Mouse (Mus musculus) erythroblast, adult 5-6 weeks (primary cell): ENCODE data around the gene Aldh1a7. TPM values are rescaled to one million over a fixed set of nuclear protein-coding genes. Genes with fewer than 3 reads are reported as not detected.

Experiments used
- ATAC-seq: replicated peaks from 2 replicates; pipeline ENCODE4 v1.8.0; 2016; ENCODE audit warnings: moderate number of reproducible peaks, mild to moderate bottlenecking, moderate TSS enrichment, inconsistent platforms; ENCODE audit not compliant: poor library complexity, low FRiP score, severe bottlenecking
- total RNA-seq, 2 experiments: library from RNA; stranded (forward) in 1 of 2; stranded (reverse) in 1 of 2; fragments of 150-400 nt in 1 of 2; fragments of 200-764, 138-1000 nt in 1 of 2; gene quantifications; 2 replicates each; pipeline versions ENCODE4 v1.2.3 to v1.2.4; 2015 to 2017; ENCODE audit warnings: low replicate concordance in 2 of 2

The Aldh1a7 gene
- 6.7 and 12.1 TPM in 2 replicates for total RNA-seq (2015; ENCODE audit: low replicate concordance)
- 4.7 and 5.4 TPM in 2 replicates for total RNA-seq (2017; ENCODE audit: low replicate concordance)

DNA sequence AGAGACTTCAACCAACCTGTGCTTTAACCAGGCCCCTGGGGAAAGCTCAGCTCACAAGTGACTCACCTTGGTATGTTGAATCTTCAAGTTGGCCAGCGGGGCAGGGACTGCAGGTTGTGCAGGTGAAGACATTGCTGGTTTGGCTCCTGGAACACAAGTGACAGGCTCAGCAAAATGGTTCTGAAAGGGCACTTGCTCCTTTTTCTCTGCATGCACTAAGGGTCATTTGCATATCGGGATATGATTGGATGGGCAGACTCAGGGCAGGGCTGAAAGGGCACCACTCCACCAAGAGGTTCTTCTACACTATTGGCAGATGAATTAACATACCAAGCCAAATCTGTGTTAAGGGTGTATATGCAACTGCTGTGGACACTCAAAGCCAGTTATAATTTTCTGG is at the start of gene Aldh1a7:
TSS of gene Aldh1a7 (minus strand) at position 182 of the 400 bp plus-strand sequence.
- peak; percentile 98 for ATAC-seq

GRCm38 (mm10) chr19:20775681-20776080 is 48.3 kb upstream of the Aldh1a7 start:
- ATAC-seq, result no peak

GRCm38 (mm10) chr19:20773941-20774340 is 46.6 kb upstream of the Aldh1a7 start:
- ATAC-seq, result no peak

DNA sequence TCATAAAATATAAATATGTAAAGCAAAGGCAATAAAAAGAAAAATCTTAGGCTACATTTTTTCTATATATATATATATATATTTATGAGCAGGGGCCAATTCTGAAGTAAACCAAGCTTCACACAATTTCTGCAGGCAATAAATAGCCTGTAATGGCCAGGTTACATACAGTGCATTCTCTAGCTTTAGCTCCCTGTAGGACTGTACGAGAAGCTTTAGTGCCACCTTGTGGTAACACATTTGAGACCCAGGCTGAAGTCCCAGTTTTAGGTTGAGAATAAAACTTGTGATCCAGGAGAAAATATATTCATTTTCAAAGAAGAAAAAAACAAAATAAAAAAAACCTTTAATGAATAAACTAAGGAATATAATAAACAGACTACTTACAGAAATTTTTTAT is 36.9 kb upstream of the Aldh1a7 start:
- no peak for ATAC-seq

GRCm38 (mm10) chr19:20761675-20762426 is 34.5 kb upstream of the Aldh1a7 start:
- ATAC-seq, result peak; percentile 71

DNA sequence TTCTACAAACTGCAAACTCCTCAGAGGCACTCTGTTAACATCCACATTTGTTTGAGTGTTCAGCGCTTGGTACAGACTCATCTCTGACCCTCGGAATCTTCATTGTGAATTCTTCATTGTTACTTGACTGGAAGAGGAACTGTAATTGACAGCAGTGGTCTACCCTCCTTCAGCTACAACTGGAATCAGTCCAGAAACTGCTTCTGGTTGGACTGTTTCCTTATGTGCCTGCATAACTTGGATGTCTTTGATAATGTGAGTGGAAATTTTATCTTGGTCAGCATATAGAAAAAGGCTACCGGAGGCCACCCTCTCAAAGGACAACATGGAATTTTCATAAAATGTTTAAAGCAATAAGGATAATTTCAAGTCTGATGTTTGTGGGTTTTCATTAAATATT is 33.8 kb upstream of the Aldh1a7 start:
- ATAC-seq, result no peak

- no peak for ATAC-seq
Observed at GRCm38 (mm10) chr19:20744630-20745029, 17.3 kb upstream of the Aldh1a7 start.

GRCm38 (mm10) chr19:20728278-20728677 is 916 bp upstream of the Aldh1a7 start:
- no peak for ATAC-seq

DNA sequence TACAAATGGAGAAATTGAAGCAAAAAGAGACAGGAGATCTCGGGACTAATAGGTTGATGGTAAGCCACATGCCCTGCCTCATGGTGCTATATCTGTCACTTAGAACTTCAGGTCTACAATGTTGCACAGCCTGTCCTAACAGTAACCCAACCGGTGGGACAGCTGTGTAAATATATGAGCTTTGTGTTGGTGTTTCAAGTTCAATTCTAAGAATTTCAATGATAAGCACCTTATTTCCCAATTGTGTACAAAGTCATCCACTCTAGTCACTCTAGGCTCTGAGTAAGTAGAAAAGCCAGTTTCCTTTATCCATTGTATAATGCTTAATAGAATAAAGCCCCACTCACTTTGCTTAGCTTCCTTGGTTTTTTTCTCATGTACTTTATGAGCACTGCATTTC is 4.4 kb downstream of the Aldh1a7 start:
- no peak for ATAC-seq

GRCm38 (mm10) chr19:20720298-20720697 is 7.1 kb downstream of the Aldh1a7 start:
- no peak for ATAC-seq

DNA sequence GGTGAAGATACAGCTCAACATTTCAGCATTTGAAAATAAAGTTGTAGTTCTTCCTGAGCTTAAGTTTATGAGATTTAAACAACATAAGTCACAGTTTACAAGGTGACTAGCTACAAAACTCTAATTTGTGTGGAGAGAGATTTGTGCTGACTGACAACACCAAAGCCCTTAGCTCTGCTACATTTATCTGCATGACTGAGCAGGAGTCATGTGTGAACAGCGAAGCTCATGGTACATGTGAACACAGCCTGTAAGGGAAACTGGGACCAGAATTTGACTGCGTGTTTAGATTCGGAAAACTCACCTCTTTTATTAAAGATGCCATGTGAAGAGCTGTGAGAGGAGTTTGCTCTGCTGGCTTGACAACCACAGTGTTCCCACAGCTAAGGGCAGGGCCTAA is 11.7 kb downstream of the Aldh1a7 start:
- ATAC-seq, result no peak

GRCm38 (mm10) chr19:20715093-20715492 is 12.3 kb downstream of the Aldh1a7 start:
- ATAC-seq, result no peak

GRCm38 (mm10) chr19:20714543-20714942 is 12.8 kb downstream of the Aldh1a7 start:
- ATAC-seq, result no peak

GRCm38 (mm10) chr19:20707159-20707558 is 20.2 kb downstream of the Aldh1a7 start:
- no peak for ATAC-seq

- ATAC-seq, result no peak
Observed at GRCm38 (mm10) chr19:20706747-20707146, 20.6 kb downstream of the Aldh1a7 start.

GRCm38 (mm10) chr19:20702074-20702473 is 25.3 kb downstream of the Aldh1a7 start:
- no peak for ATAC-seq

DNA sequence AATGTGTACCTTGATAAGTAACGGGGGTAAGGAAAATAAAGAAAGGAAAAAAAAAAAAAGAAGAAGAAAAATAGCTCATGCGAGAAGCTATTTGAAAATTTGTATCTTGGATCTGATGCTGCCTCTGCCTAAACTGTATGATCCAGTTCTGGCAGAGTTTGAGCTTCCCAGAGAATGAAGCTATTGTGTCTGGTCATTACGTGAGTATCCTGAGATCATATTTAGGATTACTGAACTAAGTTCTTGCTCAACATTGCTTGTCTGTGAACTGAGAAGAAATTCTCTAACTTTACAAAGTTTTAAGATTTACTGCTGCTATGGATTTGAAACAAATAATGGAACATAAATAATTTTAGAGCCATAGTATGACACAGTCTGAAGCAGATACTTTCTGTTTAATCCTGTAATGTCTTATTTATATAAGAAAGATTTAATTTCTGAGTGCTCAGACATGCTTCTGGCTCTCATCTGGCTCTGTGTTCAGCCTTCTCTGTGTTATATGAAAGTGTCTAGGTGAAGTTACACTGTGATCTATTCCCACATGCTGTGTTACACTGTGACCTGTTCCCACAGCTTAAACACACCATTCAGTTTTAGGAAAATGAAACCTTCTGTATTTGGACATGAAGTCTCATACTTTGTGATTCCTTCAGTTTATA is 49.5 kb downstream of the Aldh1a7 start:
- no peak for ATAC-seq

GRCm38 (mm10) chr19:20654141-20654873 is 73.1 kb downstream of the Aldh1a7 start:
- ATAC-seq, result no peak

DNA sequence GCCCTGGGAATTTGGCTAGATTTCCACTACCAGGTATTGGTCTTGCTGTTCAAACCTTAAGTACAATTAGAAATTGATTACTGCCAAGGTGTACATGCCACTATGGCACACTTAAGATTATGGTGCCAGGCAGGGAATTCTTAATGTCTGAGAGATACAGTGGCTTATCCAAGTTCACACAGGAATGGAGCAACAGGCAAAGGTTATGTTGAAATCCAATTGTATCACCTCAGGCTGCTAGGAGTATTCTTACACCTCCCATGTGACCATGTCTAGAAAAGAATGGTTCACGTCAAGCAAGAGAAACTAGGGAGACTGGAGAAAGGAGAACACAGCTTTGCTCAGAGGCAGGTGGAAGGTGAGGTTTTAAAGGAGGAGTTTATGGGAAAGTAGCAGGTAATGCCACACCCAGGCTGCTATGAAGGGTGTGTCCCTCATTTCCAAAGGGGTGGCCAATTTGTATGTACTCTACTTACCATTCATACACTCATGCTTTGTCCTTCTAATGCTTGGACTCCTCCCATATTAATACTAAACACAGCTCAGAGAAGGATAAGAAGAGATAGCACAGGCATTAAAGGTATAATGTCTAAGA is 74.2 kb downstream of the Aldh1a7 start:
- ATAC-seq, result no peak

DNA sequence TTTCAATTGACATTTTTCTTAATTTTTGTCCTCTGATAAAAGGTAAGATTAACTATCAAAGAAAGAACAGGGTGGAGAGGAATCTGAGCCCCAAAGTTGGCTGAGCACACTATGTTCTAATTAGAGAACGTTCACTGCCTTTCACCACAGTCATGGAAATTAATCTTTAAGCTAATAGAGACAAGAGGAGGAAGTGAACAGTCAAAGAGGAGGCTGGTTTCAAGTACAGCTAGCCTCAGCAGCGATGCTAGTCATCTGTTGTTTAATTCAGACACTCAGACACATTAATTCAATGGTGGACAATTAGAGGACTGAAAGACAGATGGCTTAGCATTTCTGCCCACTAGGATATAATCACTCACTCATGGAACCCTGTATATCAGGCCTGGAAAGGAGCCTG is 77.4 kb downstream of the Aldh1a7 start:
- no peak for ATAC-seq
